Mouse (Mus musculus): ENCODE measurements at regions not wholly inside any gene's neighbourhood (a gene's known extent, or its start where the extent isn't known, plus 50 kb on each side); places are given as distances from the start of the nearest gene placed in this dataset.

GRCm38 (mm10) chr12:29368820-29369175 lies 159.4 kb upstream of the Myt1l start:
- Histone ChIP-seq H3K4me1 (replicated peaks; ENCODE audit: low read depth, low read length) (peaks cover 46% of the 10 kb centered on the region), H3K4me3 (replicated peaks; ENCODE audit: low read length) (peak overlapping the region; percentile 69), H3K9me3 (ENCODE audit: low read length) (no peaks in the 10 kb centered on the region), H3K27me3 (ENCODE audit: insufficient read depth, low read length) (no peaks in the 10 kb centered on the region), H3K36me3 (ENCODE audit: insufficient read depth, low read length) (no peaks in the 10 kb centered on the region)
- no peak for TF ChIP-seq CTCF (conservative IDR thresholded peaks at IDR 0.05; ENCODE audit: low read length)
- no peak for TF ChIP-seq NANOG (IDR thresholded peaks at IDR 0.05; ENCODE audit: borderline replicate concordance, low read length)
- no peak for TF ChIP-seq POU5F1 (IDR thresholded peaks at IDR 0.05; ENCODE audit: borderline replicate concordance, low read length)

- H3K27me3 ChIP-seq (ENCODE audit: insufficient read depth, low read length): no peaks in the 10 kb centered on the region
- no peak for TF ChIP-seq NANOG (IDR thresholded peaks at IDR 0.05; ENCODE audit: borderline replicate concordance, low read length)
- no peak for TF ChIP-seq POU5F1 (IDR thresholded peaks at IDR 0.05; ENCODE audit: borderline replicate concordance, low read length)
- TF ChIP-seq CTCF (conservative IDR thresholded peaks at IDR 0.05; ENCODE audit: low read length): no peak
- H3K4me1 ChIP-seq (replicated peaks; ENCODE audit: low read depth, low read length): peaks cover 6% of the 10 kb centered on the region
- no peak overlapping the region for H3K4me3 ChIP-seq (replicated peaks; ENCODE audit: low read length)
- H3K36me3 ChIP-seq (ENCODE audit: insufficient read depth, low read length): no peaks in the 10 kb centered on the region
- H3K9me3 ChIP-seq (ENCODE audit: low read length): no peaks in the 10 kb centered on the region
Observed at GRCm38 (mm10) chr12:29391756-29392155, 136.4 kb upstream of the Myt1l start.

GRCm38 (mm10) chr12:29394271-29394670 lies 133.9 kb upstream of the Myt1l start:
- Histone ChIP-seq H3K4me1 (replicated peaks; ENCODE audit: low read depth, low read length) (peaks cover 6% of the 10 kb centered on the region), H3K9me3 (ENCODE audit: low read length) (no peaks in the 10 kb centered on the region), H3K27me3 (ENCODE audit: insufficient read depth, low read length) (no peaks in the 10 kb centered on the region), H3K36me3 (ENCODE audit: insufficient read depth, low read length) (no peaks in the 10 kb centered on the region), H3K4me3 (replicated peaks; ENCODE audit: low read length) (no peak overlapping the region)
- TF ChIP-seq POU5F1 (IDR thresholded peaks at IDR 0.05; ENCODE audit: borderline replicate concordance, low read length): no peak
- TF ChIP-seq CTCF (conservative IDR thresholded peaks at IDR 0.05; ENCODE audit: low read length): no peak
- TF ChIP-seq NANOG (IDR thresholded peaks at IDR 0.05; ENCODE audit: borderline replicate concordance, low read length): no peak

- H3K9me3 ChIP-seq (ENCODE audit: low read length): no peaks in the 10 kb centered on the region
- H3K36me3 ChIP-seq (ENCODE audit: insufficient read depth, low read length): no peaks in the 10 kb centered on the region
- peaks cover 6% of the 10 kb centered on the region for H3K4me1 ChIP-seq (replicated peaks; ENCODE audit: low read depth, low read length)
- TF ChIP-seq CTCF (conservative IDR thresholded peaks at IDR 0.05; ENCODE audit: low read length) (no peak), NANOG (IDR thresholded peaks at IDR 0.05; ENCODE audit: borderline replicate concordance, low read length) (no peak), POU5F1 (IDR thresholded peaks at IDR 0.05; ENCODE audit: borderline replicate concordance, low read length) (no peak)
- no peak overlapping the region for H3K4me3 ChIP-seq (replicated peaks; ENCODE audit: low read length)
- no peaks in the 10 kb centered on the region for H3K27me3 ChIP-seq (ENCODE audit: insufficient read depth, low read length)
Observed at GRCm38 (mm10) chr12:29394881-29395280, 133.3 kb upstream of the Myt1l start.

DNA sequence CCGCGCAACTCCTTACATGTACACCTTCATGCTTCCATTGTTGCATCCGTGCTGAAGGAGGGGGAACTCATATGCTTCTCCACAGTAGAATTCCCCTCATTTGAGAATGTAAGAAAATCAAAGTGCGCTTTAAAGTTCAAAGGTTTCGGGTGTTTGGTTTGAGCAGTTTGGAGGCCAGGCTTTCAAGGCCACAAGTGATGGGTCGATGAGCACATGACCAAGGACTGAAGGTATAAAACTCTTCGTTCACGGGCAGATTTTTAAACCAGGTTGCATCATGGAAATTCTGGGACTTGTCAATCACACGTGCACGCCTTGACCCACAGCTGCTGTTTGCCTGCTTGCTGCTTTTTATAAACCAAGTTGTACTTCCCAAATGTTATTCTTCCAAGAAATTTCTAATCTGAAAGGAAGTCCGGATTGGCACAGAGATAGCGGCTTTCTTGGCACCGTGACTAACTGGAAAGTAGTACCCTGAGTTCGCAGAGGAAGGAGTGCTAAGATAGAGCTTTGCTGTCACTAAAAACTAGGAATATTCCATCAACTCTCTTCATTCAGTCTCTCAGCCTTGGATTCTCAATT lies 132.7 kb upstream of the Myt1l start:
- peaks cover 6% of the 10 kb centered on the region for H3K4me1 ChIP-seq (replicated peaks; ENCODE audit: low read depth, low read length)
- no peaks in the 10 kb centered on the region for H3K27me3 ChIP-seq (ENCODE audit: insufficient read depth, low read length)
- TF ChIP-seq POU5F1 (IDR thresholded peaks at IDR 0.05; ENCODE audit: borderline replicate concordance, low read length): no peak
- TF ChIP-seq NANOG (IDR thresholded peaks at IDR 0.05; ENCODE audit: borderline replicate concordance, low read length): no peak
- no peak for TF ChIP-seq CTCF (conservative IDR thresholded peaks at IDR 0.05; ENCODE audit: low read length)
- no peaks in the 10 kb centered on the region for H3K9me3 ChIP-seq (ENCODE audit: low read length)
- H3K36me3 ChIP-seq (ENCODE audit: insufficient read depth, low read length): no peaks in the 10 kb centered on the region
- H3K4me3 ChIP-seq (replicated peaks; ENCODE audit: low read length): no peak overlapping the region

GRCm38 (mm10) chr12:29404434-29404833 lies 123.8 kb upstream of the Myt1l start:
- Histone ChIP-seq H3K27me3 (ENCODE audit: insufficient read depth, low read length) (no peaks in the 10 kb centered on the region), H3K4me3 (replicated peaks; ENCODE audit: low read length) (no peak overlapping the region), H3K9me3 (ENCODE audit: low read length) (no peaks in the 10 kb centered on the region), H3K36me3 (ENCODE audit: insufficient read depth, low read length) (no peaks in the 10 kb centered on the region), H3K4me1 (replicated peaks; ENCODE audit: low read depth, low read length) (no peaks in the 10 kb centered on the region)
- TF ChIP-seq NANOG (IDR thresholded peaks at IDR 0.05; ENCODE audit: borderline replicate concordance, low read length) (no peak), CTCF (conservative IDR thresholded peaks at IDR 0.05; ENCODE audit: low read length) (no peak), POU5F1 (IDR thresholded peaks at IDR 0.05; ENCODE audit: borderline replicate concordance, low read length) (no peak)

GRCm38 (mm10) chr12:29409336-29410055 lies 118.7 kb upstream of the Myt1l start:
- H3K4me3 ChIP-seq (replicated peaks; ENCODE audit: low read length): no peak overlapping the region
- no peaks in the 10 kb centered on the region for H3K36me3 ChIP-seq (ENCODE audit: insufficient read depth, low read length)
- no peaks in the 10 kb centered on the region for H3K4me1 ChIP-seq (replicated peaks; ENCODE audit: low read depth, low read length)
- H3K9me3 ChIP-seq (ENCODE audit: low read length): no peaks in the 10 kb centered on the region
- H3K27me3 ChIP-seq (ENCODE audit: insufficient read depth, low read length): no peaks in the 10 kb centered on the region
- TF ChIP-seq NANOG (IDR thresholded peaks at IDR 0.05; ENCODE audit: borderline replicate concordance, low read length): no peak
- TF ChIP-seq POU5F1 (IDR thresholded peaks at IDR 0.05; ENCODE audit: borderline replicate concordance, low read length): no peak
- no peak for TF ChIP-seq CTCF (conservative IDR thresholded peaks at IDR 0.05; ENCODE audit: low read length)

DNA sequence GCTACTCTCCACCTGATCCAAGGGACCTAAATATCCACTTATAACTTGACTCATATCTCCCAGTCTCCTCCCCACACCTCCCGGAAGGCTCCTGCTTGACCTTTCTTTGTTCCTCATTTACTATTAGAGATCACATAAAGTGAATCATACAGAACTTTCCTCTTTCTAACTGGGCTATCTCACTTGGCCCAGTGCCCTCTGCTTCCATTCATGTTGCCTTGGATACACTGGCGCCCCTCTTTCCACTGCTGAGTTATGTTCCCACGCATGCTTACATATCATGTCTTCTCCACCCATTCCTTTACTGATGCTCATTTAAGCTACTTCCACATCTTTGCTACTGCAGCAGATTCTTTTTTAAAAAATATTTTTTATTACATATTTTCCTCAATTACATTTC lies 94.2 kb upstream of the Myt1l start:
- Histone ChIP-seq H3K36me3 (ENCODE audit: insufficient read depth, low read length) (no peaks in the 10 kb centered on the region), H3K27me3 (ENCODE audit: insufficient read depth, low read length) (no peaks in the 10 kb centered on the region), H3K4me1 (replicated peaks; ENCODE audit: low read depth, low read length) (no peaks in the 10 kb centered on the region), H3K9me3 (ENCODE audit: low read length) (no peaks in the 10 kb centered on the region), H3K4me3 (replicated peaks; ENCODE audit: low read length) (no peak overlapping the region)
- TF ChIP-seq POU5F1 (IDR thresholded peaks at IDR 0.05; ENCODE audit: borderline replicate concordance, low read length) (no peak), CTCF (conservative IDR thresholded peaks at IDR 0.05; ENCODE audit: low read length) (no peak), NANOG (IDR thresholded peaks at IDR 0.05; ENCODE audit: borderline replicate concordance, low read length) (no peak)

All from E14TG2a.4 (cell line).